Mouse (Mus musculus): ENCODE measurements around the gene Sobp. TPM values are rescaled to one million over a fixed set of nuclear protein-coding genes. Genes with fewer than 3 reads are reported as not detected.

Gene Sobp
- polyA plus RNA-seq, 1 experiment from 2014 or later: 2.3 TPM

GRCm38 (mm10) chr10:42961771-42962170 lies 212.6 kb downstream of the Sobp start:
- peaks cover 8% of the 10 kb centered on the region; the same call in 1 of the 2 replicates for H3K27me3 ChIP-seq (ENCODE audit: low read depth, poor library complexity, severe bottlenecking)
- peak; percentile 52 for DNase-seq (ENCODE audit: low spot score)
- H3K36me3 ChIP-seq: no peaks in the 10 kb centered on the region
- no peaks in the 10 kb centered on the region for H3K9me3 ChIP-seq (replicated peaks)
- H3K4me1 ChIP-seq: peaks cover 30% of the 10 kb centered on the region
- peak overlapping the region; percentile 81 for H3K27ac ChIP-seq
- H3K4me3 ChIP-seq: no peak overlapping the region
- 47% methylated on average over 6 of the region's 6 CpGs for WGBS

- peaks cover 30% of the 10 kb centered on the region for H3K4me1 ChIP-seq
- DNase-seq (ENCODE audit: low spot score): no peak
- peaks cover 23% of the 10 kb centered on the region; the same call in 1 of the 2 replicates for H3K27me3 ChIP-seq (ENCODE audit: low read depth, poor library complexity, severe bottlenecking)
- no peaks in the 10 kb centered on the region for H3K9me3 ChIP-seq (replicated peaks)
- no peak overlapping the region for H3K4me3 ChIP-seq
- no peak overlapping the region for H3K27ac ChIP-seq
- H3K36me3 ChIP-seq: no peaks in the 10 kb centered on the region
- 72% methylated on average over 4 of the region's 4 CpGs for whole genome bisulfite sequencing
Observed at GRCm38 (mm10) chr10:42958686-42959085, 215.6 kb downstream of the Sobp start.

GRCm38 (mm10) chr10:42957881-42958651 lies 216.3 kb downstream of the Sobp start:
- 10% methylated on average over 21 of the region's 21 CpGs for WGBS
- peaks cover 23% of the 10 kb centered on the region; the same call in 1 of the 2 replicates for H3K27me3 ChIP-seq (ENCODE audit: low read depth, poor library complexity, severe bottlenecking)
- H3K27ac ChIP-seq: peak overlapping the region; percentile 79
- H3K4me3 ChIP-seq: peak overlapping the region; percentile 51
- H3K4me1 ChIP-seq: peaks cover 30% of the 10 kb centered on the region
- peak; percentile 85 for DNase-seq (ENCODE audit: low spot score)
- H3K36me3 ChIP-seq: no peaks in the 10 kb centered on the region
- H3K9me3 ChIP-seq (replicated peaks): no peaks in the 10 kb centered on the region

GRCm38 (mm10) chr10:42955205-42955604 lies 219.1 kb downstream of the Sobp start:
- H3K27ac ChIP-seq: no peak overlapping the region
- no peak overlapping the region for H3K4me3 ChIP-seq

GRCm38 (mm10) chr10:42953601-42954000 lies 220.7 kb downstream of the Sobp start:
- peaks cover 23% of the 10 kb centered on the region; the same call in 1 of the 2 replicates for H3K27me3 ChIP-seq (ENCODE audit: low read depth, poor library complexity, severe bottlenecking)
- no peak overlapping the region for H3K4me3 ChIP-seq
- no peaks in the 10 kb centered on the region for H3K9me3 ChIP-seq (replicated peaks)
- H3K4me1 ChIP-seq: peaks cover 47% of the 10 kb centered on the region
- no peaks in the 10 kb centered on the region for H3K36me3 ChIP-seq
- H3K27ac ChIP-seq: no peak overlapping the region
- DNase-seq (ENCODE audit: low spot score): no peak
- WGBS: 75% methylated on average over 5 of the region's 5 CpGs

More at GRCm38 (mm10) chr10:42955205-42955604, 219.1 kb downstream of the Sobp start:
- H3K4me1 ChIP-seq: peaks cover 38% of the 10 kb centered on the region
- peaks cover 23% of the 10 kb centered on the region; the same call in 1 of the 2 replicates for H3K27me3 ChIP-seq (ENCODE audit: low read depth, poor library complexity, severe bottlenecking)
- WGBS: 94% methylated on average over 3 of the region's 3 CpGs
- no peaks in the 10 kb centered on the region for H3K9me3 ChIP-seq (replicated peaks)
- no peak for DNase-seq (ENCODE audit: low spot score)
- no peaks in the 10 kb centered on the region for H3K36me3 ChIP-seq

Other genes starting within 250 kb of the Sobp start
- 0.30 and 0.83 TPM in 2 replicates for gene 9030612E09Rik, start 174 bp upstream of the Sobp start, polyA plus RNA-seq (2016; fragmentation: Nextera tagmentation; extraction: Ambion mirVana)
- gene Pdss2, start 47.0 kb upstream of the Sobp start, polyA plus RNA-seq (2016; fragmentation: Nextera tagmentation; extraction: Ambion mirVana): 14.5 and 14.8 TPM in 2 replicates

Data from limb, embryonic 10.5 days (tissue).